Mouse (Mus musculus) hindbrain, embryonic 16.5 days (tissue): Measurements from ENCODE around the gene Pank1. TPM values are rescaled to one million over a fixed set of nuclear protein-coding genes. Genes with fewer than 3 reads are reported as not detected.

Source experiments
- microRNA counts: library from miRNA; unstranded; fragments of <30 nt; microRNA quantifications from one replicate; lab custom pipeline; 2016
- microRNA-seq: library from miRNA; unstranded; fragments of <30 nt; microRNA quantifications from one replicate; pipeline ENCODE4, GENCODE M21; 2017
- polyA plus RNA-seq: library from polyadenylated mRNA; unstranded; fragments of >200 nt; fragmentation: Nextera tagmentation; extraction: Ambion mirVana; gene quantifications from 2 replicates; pipeline ENCODE4 v1.2.1, GENCODE M21; 2015

Pank1 gene
- polyA plus RNA-seq, 1 experiment from 2014 or later: 8.5 TPM

MicroRNA genes within 50 kb of the gene (microRNA counts, 519-probe panel; counts per million panel counts)
- microRNA mmu-miR-107 (lab: Ali Mortazavi, UCI): 3,085 counts per million, percentile 82 among the panel's probes with 10 or more counts

Small RNA genes lying within 50 kb of the gene (microRNA-seq; reads per million reads assigned to microRNA genes)
- gene Mir107: 2,399 reads per million, percentile 84 among the genes with 10 or more reads in this experiment

Other genes with a start within 250 kb of the Pank1 start
- 0.44 and 0.54 TPM in 2 replicates for gene Ifit1bl2, start 238.7 kb downstream of the Pank1 start, polyA plus RNA-seq
- gene Ifit1, start 238.6 kb downstream of the Pank1 start, polyA plus RNA-seq: 0.26 and 0.48 TPM in 2 replicates
- gene Slc16a12, start 132.2 kb downstream of the Pank1 start, polyA plus RNA-seq: 2.7 and 4.0 TPM in 2 replicates
- gene Kif20b, start 42.9 kb upstream of the Pank1 start, polyA plus RNA-seq: 12.2 and 13.9 TPM in 2 replicates